Mouse (Mus musculus) left cerebral cortex, postnatal 25 days (tissue): ENCODE measurements around the gene Galnt3. TPM values are rescaled to one million over a fixed set of nuclear protein-coding genes. Genes with fewer than 3 reads are reported as not detected.

Source experiments
- DNase-seq, 2 experiments: peaks; one replicate each; pipeline ENCODE4 v3.0.0; 2022; ENCODE audit warnings: low spot score in 2 of 2, mixed read lengths in 1 of 2
- intact Hi-C: fragments of 180-260 bp; cut with DNase I; formaldehyde crosslinking; loops from one replicate; pipeline ENCODE4 v1.15.1; 2025
- total RNA-seq, 2 experiments: library from RNA; stranded (reverse); gene quantifications; 2 replicates each; pipeline ENCODE4 v1.2.3; 2021

Gene Galnt3
- total RNA-seq, 2 experiments from 2014 or later: 2.4 to 2.8 TPM

DNA sequence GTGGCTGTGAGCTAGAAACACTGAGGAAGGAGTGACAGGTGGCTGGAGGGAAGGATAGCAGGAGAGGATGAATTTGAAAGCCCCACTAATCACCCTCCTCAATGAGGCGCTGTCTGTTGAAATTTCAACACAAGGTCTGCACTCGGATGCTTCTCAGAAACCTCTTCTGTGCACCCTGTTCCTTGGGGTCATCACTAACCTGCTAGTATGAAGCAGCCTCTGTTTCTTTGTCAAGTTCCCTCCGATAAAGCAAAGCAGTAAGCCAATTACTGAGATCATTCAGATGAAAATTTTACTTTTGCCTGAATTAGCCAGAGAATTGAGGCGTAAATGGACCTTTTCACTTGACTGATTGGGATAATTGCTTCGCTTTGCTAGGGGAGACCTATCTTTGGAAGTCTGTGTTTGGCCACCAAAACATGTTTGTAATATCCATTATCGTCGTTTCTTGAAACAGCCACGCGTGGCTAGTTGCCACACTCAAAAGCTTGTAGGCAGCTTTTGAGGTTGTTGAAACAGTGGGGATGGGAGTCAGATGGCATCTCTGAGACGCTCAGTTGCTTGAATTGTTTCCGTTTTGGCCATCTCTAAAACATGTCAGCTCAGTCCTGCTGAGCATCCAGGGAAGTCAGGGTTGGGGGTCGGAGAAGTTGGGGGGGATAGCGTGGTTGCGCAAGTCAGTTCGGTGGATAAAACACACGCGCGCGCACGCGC, 83.4 kb downstream of the Galnt3 start:
- intact Hi-C loops: loop anchor here (5.0 kb wide), 1 partner anchor 249 kb away; no protein-coding TSS in a partner anchor

DNA sequence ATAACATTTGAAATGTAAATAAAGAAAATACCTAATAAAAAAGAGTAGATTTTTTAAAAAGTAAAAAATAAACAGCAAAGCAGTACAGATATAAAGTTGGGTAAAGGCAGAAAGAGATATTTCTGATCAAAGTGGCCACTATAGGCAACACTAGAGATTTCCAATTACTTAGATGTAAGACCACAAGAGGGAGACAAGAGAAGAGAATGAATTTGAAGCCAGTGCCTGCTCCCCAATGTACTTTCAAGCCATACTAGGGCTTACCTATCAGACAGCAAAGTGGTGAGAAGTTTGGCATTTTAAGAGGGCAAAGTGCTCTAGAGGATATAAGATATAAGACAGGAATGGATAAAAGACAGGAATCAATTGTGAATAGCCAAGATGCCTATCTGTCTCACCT, 84.2 kb downstream of the Galnt3 start:
- intact Hi-C loops: loop anchor here (5.0 kb wide), 1 partner anchor 248 kb away; no protein-coding TSS in a partner anchor
- DNase-seq: no peak

More for the DNA sequence above, 83.4 kb downstream of the Galnt3 start:
- no peak for DNase-seq

DNA sequence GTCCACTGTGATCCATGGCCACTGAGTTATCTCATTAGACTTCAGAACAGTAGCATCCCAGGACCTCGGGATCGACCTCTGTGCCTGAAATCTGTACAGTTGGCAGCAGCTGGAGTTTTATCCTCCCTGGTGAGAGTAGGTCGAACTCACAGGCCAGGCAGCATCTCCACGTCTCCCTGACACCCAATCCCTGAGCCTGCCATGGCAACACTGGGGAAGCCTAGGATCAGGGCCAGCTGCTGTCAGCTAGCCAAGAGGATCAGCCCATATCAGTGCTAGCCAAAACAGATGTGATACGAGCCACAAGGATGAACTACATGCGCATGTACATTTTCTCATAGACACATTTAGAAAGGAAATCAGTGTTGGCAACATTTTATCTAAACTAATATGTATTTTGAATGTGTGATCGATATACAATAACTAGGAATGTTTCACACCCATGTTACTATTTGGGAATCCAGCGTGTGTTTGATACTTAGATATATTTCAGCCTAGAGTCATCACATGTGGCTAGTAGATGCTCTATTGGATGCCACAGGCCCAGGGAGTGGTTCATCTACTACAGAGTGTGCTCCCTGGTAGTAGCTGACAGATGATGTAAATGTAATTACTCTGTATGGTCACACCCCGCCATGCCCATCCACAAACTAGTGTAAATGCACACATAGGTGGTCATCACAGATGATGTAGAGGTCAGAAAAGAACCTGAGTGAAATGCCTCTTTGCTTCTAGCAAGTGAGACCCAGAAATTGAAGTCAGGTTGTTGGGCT, 89.7 kb downstream of the Galnt3 start:
- intact Hi-C loops: no loop called here
- DNase-seq: peak in 1 of 2 experiments; percentile 44

Other genes with a start within 250 kb of the Galnt3 start
- gene Ttc21b, start 131.6 kb upstream of the Galnt3 start, total RNA-seq: 10 to 100 TPM in 1 of 2 experiments, 1 to 10 TPM in 1; 8.2 to 10.9 TPM